Mouse (Mus musculus) megakaryocyte, adult 5-6 weeks (primary cell): ENCODE measurements around the gene Egfl7. TPM values are rescaled to one million over a fixed set of nuclear protein-coding genes. Genes with fewer than 3 reads are reported as not detected.

Experiments
- ATAC-seq: 2 replicates; pipeline ENCODE4 v1.8.0; 2016; ENCODE audit warnings: mild to moderate bottlenecking, inconsistent platforms; ENCODE audit not compliant: poor library complexity, severe bottlenecking
- total RNA-seq, 2 experiments: library from RNA; stranded (forward) in 1 of 2; stranded (reverse) in 1 of 2; fragments of 153-499, 151-499 nt in 1 of 2; fragments of 221-1000, 200-1000 nt in 1 of 2; gene quantifications; 2 replicates each; pipeline versions ENCODE4 v1.2.3 to v1.2.4; 2015 to 2017

Egfl7 gene
- total RNA-seq (2015), result 1.6 and 3.1 TPM in 2 replicates
- total RNA-seq (2017), result 3.7 and 3.9 TPM in 2 replicates

DNA sequence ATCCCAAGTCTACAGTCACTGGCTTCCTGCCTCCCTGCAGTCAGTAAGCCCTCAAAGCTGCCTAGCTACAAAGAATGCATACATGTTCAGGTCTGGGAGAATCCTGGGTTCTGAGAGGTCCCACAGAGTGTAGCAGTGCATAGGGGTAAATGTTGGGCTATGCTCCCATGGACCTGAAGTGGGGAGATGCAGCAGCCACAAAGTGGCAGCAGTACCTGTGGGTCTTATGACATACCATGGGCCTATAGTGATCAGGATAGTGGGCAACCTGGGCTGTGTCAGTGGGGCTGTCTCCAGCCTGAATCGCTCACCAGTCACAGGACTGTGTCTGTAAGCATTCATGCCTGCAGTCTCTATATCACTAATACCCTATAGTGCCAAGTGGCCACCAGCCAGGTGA lies at the start of gene Egfl7:
Gene Egfl7, plus strand, starts transcription at position 301 of the 400 bp plus-strand sequence.
- ATAC-seq, result no peak

DNA sequence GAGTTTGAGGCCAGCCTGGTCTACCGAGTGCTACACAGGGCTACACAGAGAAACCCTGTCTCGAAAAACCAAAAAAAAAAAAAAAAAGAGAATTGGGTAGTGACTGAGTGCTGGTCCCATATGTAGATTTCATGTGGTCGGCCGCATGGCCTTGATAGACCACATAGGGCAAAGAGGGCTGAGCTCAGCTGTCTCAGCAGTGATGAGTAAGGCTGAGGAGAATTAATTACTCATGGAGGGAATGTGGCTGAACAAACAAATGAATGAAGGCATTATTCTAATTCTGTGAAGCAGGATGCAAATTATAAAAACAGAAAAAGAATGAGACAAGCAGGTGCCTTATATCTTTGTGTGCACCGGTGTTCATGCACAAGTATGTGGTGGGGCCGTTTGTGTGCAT lies 48.0 kb upstream of the Egfl7 start:
- ATAC-seq, result no peak

DNA sequence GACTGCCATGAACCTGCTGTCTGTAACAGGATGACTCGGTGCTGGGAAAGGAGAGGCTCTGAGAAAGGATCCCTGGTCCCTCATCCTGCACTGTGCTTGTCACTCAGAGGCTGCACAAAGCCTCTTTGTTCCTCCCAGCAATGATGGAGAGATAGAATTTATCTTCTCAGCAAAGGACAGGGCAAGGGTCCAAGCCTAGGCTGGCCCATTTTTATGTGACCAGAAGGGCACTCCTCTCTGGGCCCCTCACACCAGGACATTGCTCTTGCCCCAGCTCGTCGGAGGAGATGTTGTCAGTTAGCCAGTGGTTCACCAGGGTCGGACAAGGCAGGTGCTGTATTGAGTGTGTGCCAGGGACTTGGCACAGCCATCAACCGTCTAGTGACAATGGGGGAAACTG lies 46.6 kb upstream of the Egfl7 start:
- ATAC-seq, result no peak

DNA sequence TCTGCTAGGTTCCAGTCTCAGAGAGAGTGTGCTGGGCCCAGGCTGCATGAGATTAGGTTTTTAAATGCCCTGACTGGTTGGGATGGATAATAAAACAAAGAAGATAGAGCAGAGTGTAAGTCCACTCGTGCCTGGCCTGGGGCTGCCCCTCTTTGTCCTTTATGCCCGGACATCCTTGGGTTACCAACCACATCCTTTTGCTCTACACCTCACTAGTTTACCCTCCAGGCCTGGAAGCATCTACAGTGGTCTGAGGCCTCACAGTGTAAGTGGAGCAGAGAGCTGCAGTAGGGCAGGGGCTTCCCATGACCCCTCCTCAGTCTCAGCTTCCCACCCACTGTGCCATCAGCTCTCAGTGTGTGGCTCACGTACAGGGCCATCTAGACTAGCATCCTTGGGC lies 45.7 kb upstream of the Egfl7 start:
- ATAC-seq, result peak; percentile 55

DNA sequence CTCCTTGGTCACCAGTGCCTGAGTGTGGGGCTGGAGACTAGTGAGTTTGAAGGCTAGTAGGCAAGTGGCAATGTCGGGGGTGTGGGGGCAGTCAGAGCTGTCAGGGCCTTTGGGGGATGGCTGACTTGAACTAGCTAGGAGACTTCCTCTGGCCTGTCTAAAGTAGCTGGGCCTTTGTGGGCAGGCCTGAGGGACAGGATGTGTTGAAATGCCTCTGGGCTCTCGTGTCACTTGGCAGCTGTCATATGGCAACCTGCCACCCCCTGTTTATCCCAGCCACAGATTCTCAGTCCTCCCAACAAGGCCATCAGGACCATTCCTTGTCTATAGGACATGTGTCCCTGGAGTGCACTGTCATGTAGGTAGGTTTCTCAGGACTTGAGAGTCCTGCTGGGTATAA lies 45.2 kb upstream of the Egfl7 start:
- ATAC-seq, result peak; percentile 92

DNA sequence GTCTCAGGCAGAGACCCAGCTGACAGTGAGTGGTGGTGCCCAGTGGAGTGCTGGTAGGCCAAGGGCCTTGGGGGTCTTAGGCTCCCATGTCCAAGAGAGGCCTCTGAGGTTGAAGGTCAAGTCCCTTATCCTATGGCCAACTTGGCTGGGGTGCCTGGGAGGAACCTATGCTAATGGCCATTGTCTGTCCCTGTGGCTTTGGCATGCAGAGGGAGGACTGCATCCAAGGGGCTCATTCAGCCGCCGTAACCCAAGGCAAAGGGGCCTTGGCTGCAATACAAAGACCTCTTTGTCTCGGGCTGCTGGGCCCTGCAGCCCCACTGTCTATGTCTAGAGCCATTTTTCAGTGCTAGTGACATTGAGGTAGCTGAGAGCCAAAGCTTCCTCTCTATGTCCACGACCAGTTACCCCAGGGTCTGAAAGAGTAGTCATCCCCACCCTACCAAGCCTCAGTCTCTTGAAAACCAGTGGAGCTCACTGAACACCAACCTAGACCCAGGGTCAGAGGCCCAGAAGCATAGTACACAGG lies 44.2 kb upstream of the Egfl7 start:
- no peak for ATAC-seq

DNA sequence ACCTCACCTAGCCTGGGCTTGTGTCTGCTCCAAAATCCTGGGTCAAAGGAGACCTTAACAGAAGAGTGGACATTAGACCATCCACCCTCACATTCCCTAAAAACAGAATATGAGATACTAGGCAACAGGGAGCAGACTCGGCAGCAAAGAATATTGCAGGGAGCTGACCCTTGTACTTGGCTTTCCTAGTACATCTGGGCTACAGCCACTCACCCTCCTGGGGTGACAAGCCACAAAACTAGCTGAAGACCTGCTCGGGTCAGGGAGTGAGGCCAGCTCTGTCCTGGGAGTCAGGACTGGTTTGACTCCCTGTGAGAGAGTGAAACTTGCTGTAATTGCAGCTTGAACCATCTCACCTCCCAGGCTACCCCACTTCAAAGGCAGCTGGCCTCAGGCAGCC lies 40.3 kb upstream of the Egfl7 start:
- ATAC-seq, result no peak

DNA sequence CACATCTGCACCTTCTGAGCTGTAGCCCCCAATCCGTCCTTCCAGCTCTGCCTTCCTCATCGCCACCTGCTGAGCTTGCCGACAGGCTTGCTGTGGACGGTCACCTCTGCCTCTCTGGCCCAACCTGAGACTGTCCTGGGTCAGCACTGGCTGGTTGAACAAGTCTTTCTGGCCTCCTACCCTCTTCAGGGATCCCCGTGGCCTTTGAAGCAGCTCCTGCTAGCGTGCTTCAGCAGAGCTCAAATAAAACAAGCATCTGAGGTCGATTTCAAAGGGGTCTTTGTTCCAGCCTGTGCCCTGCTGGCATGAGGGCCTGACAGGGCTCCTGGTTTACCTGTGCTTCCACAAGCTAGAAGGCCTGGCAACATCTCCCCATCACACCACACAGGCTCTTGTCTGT lies 39.1 kb upstream of the Egfl7 start:
- ATAC-seq, result no peak

DNA sequence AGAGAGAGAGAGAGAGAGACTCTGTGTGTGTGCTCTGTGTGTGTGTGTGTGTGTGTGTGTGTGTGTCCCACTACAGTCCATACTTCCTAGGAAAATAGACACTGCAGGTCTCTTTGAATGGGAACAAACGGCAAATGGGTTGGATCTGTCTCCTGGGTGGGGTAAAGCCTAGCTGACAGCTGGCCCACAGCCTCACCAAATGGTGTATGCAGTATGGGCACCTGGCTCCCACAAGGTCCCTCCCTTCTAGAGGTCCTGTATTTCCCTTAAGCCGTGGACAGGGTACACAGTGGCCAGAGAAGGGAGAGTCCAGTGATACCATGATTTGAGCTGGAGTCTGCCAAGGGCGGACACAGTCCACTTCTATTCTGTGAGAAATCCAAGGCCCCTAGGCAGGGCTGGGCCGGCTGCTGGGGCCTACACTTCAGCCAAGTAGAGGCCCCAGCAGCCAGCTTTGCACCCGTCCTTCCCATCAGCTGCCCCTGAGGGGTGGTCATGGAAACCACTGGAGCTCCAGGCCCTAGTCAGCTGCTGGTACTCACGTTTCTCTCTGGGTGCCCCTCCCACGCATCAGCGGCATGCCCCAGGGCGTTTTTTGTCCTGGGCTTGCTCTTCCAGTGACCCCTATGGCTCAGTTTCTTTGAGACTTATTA lies 38.4 kb upstream of the Egfl7 start:
- no peak for ATAC-seq

DNA sequence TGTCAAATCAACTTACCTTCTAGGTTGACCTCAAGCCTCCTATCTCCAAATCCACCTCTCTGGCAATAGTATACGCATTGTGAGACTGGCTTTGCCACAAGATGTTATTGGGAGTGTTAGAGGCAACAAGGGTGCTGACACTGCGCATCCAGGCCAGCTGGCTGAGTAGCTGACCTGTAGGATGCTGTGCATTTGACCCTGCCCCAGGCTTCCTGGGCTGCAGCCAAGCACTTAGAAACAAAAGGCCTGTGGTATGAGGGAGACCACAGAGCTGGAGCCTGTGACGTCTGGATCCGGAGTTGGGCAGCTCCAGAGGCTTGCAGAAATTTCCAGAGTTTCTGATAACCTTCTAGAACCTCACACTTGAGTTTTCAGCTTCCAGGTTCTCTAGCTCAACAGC lies 36.7 kb upstream of the Egfl7 start:
- ATAC-seq, result no peak

DNA sequence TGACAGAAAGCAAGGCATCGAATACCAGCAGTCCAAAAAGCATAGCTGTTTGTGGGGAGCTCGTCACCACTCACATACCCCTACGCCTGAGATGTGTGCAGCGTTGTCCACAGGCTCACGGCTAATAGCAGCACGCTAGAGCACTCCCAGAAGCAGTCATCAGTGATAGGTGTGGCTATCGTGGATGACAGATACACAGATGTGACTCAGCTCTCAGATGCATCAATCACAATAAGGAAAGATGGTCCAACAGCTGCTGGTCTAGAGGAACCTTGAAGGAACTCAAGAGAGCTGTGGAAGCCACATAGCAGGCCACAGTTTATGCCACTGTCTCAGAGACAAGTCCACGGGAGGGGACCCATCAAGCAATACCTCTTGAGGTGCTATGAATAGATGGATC lies 36.0 kb upstream of the Egfl7 start:
- ATAC-seq, result no peak

DNA sequence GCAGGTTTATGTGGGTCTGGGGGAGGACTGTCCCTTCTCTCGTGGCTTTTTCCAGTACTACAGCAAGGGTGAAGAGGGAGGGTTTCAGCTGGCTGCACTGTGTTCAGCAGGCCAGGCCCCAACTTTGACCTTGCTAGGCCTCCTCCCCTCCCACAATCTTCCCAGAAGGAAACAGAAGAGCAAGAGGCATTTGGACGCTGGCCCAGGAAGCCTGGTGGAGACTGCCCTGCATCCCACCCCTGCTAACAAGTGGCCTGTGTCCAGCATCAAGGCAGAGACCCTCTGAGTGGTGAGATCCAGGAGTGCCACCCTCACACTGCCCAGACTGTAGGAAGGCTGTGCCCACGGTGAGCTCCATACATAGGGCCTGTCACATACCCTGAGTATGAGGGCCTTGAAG lies 35.5 kb upstream of the Egfl7 start:
- ATAC-seq, result no peak

DNA sequence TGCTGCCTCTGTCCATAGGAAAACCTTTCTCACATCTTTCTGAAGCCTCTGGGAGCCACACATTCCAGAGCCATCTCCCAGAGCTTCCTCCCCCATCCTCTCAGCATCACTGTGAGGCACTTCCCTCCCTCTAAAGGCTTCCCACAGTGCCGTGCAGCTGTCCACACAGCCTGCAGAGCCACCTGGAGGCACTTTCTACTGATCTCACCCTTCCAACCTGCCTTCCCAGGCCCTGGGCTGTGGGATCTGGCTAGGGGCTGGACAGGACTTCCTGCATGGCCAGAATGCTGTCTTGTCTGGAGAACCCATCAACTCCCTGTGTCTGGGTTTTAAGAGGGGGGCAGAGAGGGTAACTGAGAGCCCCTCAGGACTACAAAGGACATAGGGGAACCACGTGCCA lies 32.3 kb upstream of the Egfl7 start:
- no peak for ATAC-seq

DNA sequence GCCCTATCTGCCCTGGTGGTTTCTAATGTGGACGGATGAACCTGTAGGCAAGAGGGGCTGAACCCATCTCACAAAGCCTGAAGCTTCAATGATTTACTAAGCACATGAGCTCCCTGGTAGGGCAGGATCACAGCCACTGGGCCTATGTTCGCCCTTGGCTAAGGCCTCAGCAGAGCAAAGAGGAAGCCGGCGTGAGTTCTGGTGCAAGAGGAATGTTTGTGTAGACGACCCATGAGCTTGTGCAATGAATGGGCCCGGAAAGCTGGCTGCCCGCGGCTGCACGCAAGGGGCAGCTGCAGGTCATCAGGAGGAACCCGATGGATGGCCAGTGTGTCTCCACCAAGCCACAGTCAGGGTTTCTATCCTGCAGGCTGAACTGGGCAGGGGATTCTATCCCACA lies 30.0 kb upstream of the Egfl7 start:
- ATAC-seq, result peak; percentile 83

DNA sequence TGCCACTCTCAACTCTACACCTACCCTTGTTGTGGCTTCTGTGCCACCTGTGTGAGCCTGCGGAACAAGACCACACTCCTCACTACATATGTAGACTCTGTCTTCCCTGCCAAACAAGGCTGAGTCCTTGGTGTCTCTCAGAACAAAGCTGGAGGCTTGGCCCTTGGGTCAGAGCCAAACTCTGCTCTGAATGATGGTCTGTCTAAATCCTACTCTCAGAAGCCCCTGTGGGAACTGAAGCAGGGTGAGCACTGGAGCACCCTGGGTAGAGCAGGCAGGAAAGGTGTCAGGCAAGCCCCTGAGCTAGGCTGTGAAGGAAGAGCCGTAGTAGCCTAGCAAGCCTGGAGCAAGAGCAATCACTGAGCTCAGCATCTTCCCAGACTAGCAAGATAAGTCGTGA lies 29.6 kb upstream of the Egfl7 start:
- no peak for ATAC-seq

DNA sequence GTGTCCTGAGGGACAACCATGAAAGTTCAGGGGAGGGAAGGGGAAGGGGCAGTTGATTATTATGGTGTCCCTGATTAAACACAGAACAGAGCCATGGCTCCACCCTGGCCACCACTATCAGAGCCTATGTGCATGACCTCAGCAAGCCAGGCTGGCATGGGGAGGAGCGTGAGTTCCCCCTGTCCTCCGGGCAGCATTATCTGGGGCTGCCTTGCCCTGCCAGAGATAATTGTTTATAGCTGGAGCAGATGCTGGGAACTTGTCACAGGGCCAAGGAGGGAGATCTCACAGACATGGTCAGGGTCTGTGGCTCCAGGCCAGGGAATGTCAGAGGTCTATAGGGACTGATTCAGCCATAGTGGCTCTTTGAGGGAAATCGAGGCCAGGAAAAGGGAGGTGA lies 29.0 kb upstream of the Egfl7 start:
- ATAC-seq, result no peak

DNA sequence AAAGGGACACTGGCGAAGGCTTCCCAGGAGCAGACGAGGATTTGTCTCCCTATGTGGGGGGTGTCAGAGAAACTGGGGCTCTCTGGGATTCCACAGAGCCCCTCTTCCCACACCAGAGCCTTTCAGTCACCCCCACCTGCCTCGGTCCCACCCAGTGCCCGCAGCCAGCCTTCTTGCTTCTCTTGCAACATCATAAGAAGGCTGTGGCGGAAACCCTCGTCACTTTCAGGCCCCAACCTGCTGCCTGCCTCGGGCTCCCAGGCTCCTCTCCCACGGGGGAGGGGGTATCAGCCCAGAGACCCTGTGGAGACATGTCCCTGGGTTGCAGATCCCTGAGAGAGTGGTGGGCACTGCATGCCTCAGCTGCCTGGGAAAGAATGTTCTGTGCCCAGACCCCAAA lies 28.4 kb upstream of the Egfl7 start:
- ATAC-seq, result peak; percentile 46

DNA sequence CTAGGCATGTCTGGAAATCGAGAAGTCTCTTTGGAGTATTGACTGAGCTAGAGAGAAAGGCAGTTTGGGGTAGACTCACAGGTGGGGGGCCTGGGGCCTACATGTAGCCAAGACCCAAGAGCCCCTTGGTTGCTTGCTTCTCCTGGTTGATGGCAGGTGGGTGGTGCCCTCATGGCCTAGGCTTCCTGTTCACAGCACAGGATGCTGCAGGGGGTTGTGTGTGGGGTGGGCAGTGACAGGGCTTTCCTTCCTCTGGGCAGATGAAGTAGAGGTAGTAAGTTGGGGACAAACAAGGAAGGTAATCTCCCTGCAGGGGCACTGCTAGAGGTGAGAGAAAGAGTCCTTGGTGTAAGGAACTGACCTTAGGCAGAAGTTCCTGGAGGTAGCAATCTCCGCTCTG lies 27.7 kb upstream of the Egfl7 start:
- ATAC-seq, result peak; percentile 19; the same call in 1 of the 2 replicates

DNA sequence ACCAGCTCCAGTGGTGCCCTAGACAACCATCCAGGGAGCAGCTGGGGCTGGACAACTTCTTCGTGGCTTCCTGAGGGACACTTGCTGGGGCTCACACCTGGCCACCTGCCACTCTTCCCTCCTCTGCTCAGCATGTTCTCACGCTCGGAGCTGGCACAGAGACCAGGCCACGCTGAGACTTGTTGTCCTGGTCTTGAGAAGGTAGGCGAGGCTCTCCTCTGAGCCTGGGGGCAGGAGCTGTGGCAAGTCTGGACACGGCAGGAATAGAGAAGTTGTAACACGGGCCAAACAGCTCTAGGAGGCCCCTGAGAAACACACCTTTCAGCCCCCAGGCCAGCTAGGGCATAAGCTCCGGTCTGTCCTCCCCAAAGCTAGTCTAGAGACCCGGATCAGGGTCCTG lies 25.9 kb upstream of the Egfl7 start:
- ATAC-seq, result no peak

DNA sequence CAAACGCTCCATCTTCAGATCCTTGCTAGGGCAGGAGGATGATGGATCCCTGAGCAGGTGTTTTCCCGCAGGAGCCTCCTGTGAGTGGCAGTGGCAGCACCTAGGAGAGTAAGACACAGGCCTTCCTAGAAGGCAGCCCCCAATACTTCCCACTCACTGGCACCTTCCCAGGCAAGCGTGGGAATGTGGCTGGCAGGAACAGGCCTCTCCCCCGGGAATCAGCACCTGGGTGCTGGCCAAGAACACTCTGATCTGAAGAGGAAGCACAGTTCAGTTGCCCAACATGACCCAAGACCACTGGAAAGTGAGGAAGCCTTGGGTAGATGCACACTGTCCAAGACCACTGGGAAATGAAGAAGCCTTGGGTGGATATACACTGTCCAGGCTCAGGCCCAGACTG lies 24.7 kb upstream of the Egfl7 start:
- ATAC-seq, result no peak

DNA sequence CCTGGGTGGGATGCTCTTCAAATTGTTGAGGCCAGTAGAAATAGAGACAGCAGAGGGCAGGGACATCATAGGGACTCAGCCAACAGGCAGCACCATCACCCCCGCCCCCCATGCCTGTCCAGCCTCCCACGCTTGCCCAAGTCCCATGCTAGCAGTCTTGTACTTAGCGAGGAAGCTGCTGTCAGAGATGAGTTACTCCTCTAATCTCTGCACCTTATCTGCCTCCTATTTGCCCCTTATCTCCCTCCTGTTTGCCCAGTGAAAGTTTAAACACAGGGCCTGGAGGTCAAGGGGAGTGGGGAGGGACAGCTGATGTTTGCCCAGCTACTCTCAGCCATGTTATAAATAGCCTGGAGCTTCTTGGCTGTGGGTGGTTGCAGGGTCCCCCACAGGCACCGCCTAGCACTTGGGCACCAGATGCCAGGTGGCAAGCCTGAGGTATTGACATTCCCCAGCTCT lies 23.2 kb upstream of the Egfl7 start:
- no peak for ATAC-seq

DNA sequence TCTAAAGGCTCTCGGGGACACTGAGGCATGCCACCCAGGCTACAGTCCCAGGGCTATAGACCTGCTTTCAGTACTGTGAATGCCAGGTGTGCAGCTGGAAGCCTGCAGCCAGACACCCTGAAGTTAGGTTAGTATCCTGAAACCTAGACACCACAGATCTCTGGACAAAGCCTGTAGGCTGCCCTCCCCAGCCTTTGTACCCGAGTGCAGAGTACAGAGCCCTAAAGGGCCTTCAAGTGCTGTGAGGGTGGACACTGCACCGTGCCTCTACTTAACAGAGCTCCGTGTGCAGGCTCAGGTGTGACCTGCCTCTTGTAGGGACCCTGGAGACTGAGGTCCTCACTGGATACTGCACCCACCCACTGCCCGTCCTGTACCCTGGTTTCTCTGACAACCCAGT lies 19.3 kb upstream of the Egfl7 start:
- no peak for ATAC-seq
